Mouse (Mus musculus) spleen, adult 2 months (tissue): ENCODE measurements around the gene Babam1. TPM values are rescaled to one million over a fixed set of nuclear protein-coding genes. Genes with fewer than 3 reads are reported as not detected.

Source experiments
- DNase-seq, 2 experiments: peaks; one replicate each; pipeline versions ENCODE4 v3.0.0 to v3.0.0-alpha.2; 2012 to 2021; ENCODE audit warnings: low spot score in 2 of 2, low read depth in 1 of 2
- H3K27ac ChIP-seq: fragments of 200-500 bp; 2 replicates; pipeline ENCODE4 v1.5.1; 2012; ENCODE audit warnings: low read length, inconsistent platforms; ENCODE audit not compliant: insufficient read depth
- H3K27me3 ChIP-seq: fragments of 200-500 bp; 2 replicates; pipeline ENCODE4 v1.6.1; 2012; ENCODE audit warnings: mild to moderate bottlenecking, moderate library complexity, low read length, inconsistent platforms; ENCODE audit not compliant: control insufficient read depth, insufficient read depth
- H3K36me3 ChIP-seq: fragments of 200-500 bp; 2 replicates; pipeline ENCODE4 v1.6.1; 2012; ENCODE audit warnings: mild to moderate bottlenecking, low read length, inconsistent platforms; ENCODE audit not compliant: control insufficient read depth, insufficient read depth
- H3K4me1 ChIP-seq: fragments of 200-500 bp; 2 replicates; pipeline ENCODE4 v1.6.1; 2011; ENCODE audit warnings: inconsistent platforms; ENCODE audit not compliant: control insufficient read depth, insufficient read depth, insufficient read length
- H3K4me3 ChIP-seq: fragments of 200-500 bp; 2 replicates; pipeline ENCODE4 v1.5.1; 2011; ENCODE audit warnings: mild to moderate bottlenecking, inconsistent platforms; ENCODE audit not compliant: insufficient read depth, insufficient read length; ENCODE audit errors: extremely low read depth
- CTCF ChIP-seq: fragments of 200-500 bp; IDR thresholded peaks from 2 replicates; pipeline ENCODE4 v1.5.1; 2011; ENCODE audit warnings: mild to moderate bottlenecking, inconsistent platforms; ENCODE audit not compliant: insufficient read depth, insufficient read length, insufficient replicate concordance; ENCODE audit errors: extremely low read depth
- POLR2A ChIP-seq: fragments of 200-500 bp; IDR thresholded peaks from 2 replicates; pipeline ENCODE4 v1.6.1; 2011; ENCODE audit warnings: low read depth, low read length, inconsistent platforms
- WGBS: fragments of 180-500 bp; shearing (Covaris S2); methylation state at CpG from one replicate; pipeline ENCODE4 v1.1.7; 2018; 5-methylcytosine and 5-hydroxymethylcytosine counted together
- polyA plus RNA-seq: library from polyadenylated mRNA; depleted of rRNA; stranded (reverse); fragments of >200 nt; gene quantifications from 2 replicates; pipeline ENCODE4 v1.2.3, GENCODE M21; 2012

The Babam1 gene
- polyA plus RNA-seq, 1 experiment, result 104 TPM

DNA sequence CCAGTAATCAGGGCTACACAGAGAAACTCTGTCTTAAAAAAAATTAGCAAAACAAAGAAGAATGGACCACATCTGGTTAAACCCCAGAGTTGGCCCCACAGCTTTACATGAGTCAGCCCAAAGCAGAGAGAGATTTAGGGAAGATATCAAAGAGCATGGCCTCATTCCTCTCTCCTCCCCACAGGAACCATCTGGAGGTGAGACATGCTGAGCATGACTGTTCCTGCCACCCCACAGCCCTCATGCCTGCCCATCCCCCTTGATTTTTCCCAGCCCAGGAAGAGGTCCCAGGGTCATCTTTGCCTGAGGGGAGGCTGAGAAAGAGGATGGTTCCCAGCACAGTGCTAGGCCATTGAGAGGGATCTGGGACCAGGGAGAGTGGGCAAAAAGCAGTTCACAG is 28.3 kb upstream of the Babam1 start:
- H3K4me1 ChIP-seq, result no peaks in the 10 kb centered on the region
- H3K36me3 ChIP-seq, result no peaks in the 10 kb centered on the region
- no peak for DNase-seq
- no peaks in the 10 kb centered on the region for H3K27me3 ChIP-seq
- H3K4me3 ChIP-seq, result no peak overlapping the region
- TF ChIP-seq POLR2A (no peak), CTCF (no peak)
- no peak overlapping the region for H3K27ac ChIP-seq

DNA sequence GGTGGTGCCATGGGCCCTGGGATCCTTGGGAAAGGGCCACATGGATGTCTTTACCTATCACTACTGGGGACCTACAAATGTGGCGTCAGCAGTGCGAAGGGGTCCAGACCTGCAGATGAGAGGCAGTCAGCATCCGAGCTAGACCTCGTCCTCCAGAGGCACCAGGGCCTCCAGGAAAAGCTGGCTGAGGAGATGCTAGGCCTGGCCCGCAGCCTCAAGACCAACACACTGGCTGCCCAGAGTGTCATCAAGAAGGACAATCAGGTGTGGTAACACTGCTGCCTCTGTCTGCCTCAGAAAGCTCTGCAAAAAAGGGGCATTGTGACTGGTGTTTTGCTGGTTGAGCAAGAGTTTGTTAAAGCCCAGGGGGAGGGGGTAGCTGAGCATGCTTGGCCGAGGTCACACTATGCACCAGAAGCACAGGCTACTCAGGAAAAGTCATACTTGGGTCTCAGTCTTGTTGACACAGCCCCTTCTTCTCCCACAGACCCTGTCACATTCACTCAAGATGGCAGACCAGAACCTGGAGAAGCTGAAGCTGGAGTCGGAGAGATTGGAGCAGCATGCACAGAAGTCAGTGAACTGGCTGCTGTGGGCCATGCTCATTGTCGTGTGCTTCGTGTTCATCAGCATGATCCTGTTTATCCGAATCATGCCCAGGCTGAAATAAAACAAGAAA is 27.5 kb upstream of the Babam1 start:
- no peak for DNase-seq
- peaks cover 5% of the 10 kb centered on the region for H3K36me3 ChIP-seq
- 95% methylated on average over 10 of the region's 10 CpGs for WGBS
- H3K4me1 ChIP-seq, result no peaks in the 10 kb centered on the region
- H3K27me3 ChIP-seq, result no peaks in the 10 kb centered on the region
- H3K4me3 ChIP-seq, result no peak overlapping the region
- H3K27ac ChIP-seq, result no peak overlapping the region
- TF ChIP-seq POLR2A, result no peak
- TF ChIP-seq CTCF, result no peak

DNA sequence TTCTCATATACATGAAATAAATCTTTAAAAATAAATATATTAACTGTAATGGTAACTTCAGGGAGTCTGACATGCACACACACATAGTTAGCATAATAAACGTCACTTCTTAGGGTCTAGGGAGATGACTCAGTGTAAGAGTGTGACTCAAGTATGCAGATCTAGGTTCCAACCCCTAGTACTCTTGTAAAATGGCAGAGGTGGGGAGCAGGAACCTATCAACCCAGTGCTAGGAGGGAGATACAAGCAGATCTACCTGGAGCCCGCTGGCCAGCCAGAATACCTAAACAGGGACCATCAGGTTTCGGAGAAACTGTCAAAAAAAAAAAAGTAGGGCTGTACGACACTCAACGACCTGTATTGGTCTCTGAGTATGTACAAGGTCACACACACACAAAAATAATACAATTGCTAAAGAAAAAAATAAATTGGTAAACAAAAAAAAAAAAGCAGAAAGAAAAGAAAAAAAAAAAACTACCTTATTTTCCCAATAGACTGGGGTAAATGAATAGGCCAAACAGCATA is 25.9 kb upstream of the Babam1 start:
- no peak for TF ChIP-seq POLR2A
- TF ChIP-seq CTCF, result no peak
- peak overlapping the region; percentile 98; the same call in 1 of the 2 replicates for H3K4me3 ChIP-seq
- H3K36me3 ChIP-seq, result peaks cover 7% of the 10 kb centered on the region
- DNase-seq, result no peak
- H3K4me1 ChIP-seq, result peaks cover 2% of the 10 kb centered on the region; the same call in 1 of the 2 replicates
- H3K27me3 ChIP-seq, result no peaks in the 10 kb centered on the region
- WGBS, result 20% methylated on average over 5 of the region's 5 CpGs
- H3K27ac ChIP-seq, result no peak overlapping the region

- WGBS, result under 1% methylated on average over 68 of the region's 68 CpGs
- Histone ChIP-seq H3K4me3 (peak within 1 kb of the TSS; percentile 98), H3K36me3 (peaks cover 7% of the 10 kb centered on the region), H3K4me1 (peaks cover 8% of the 10 kb centered on the region), H3K27ac (peak within 1 kb of the TSS; percentile 98), H3K27me3 (no peaks in the 10 kb centered on the region)
- peak; percentile 97 for DNase-seq
- TF ChIP-seq CTCF (peak; percentile 97), POLR2A (peak; percentile 76)
These were observed 25.3 kb upstream of the Babam1 start, which contains the start of gene Ocel1 for GRCm38 (mm10) chr8:71371236-71371848. Gene Ocel1 (plus strand): TSS chr8:71371298.

DNA sequence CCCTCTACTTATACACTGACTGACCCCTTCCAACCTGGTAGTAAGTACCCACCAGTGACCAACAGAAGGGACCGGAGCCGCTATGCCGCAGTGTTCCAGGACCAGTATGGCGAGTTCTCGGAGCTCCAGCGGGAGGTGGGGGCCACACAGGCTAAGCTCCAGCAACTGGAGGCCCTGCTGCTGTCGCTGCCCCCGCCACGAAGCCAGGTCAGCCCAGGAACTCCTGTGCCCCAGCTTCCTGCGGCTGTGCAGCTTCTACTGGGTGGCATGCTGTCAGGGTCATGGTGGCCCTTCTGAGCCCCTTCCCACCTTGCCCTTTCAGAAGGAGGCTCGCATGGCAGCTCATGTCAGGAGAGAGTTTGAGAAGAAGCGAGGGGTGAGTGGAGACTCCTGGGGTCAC is 24.2 kb upstream of the Babam1 start:
- Histone ChIP-seq H3K4me3 (no peak overlapping the region), H3K4me1 (peaks cover 12% of the 10 kb centered on the region), H3K27me3 (no peaks in the 10 kb centered on the region), H3K36me3 (peaks cover 7% of the 10 kb centered on the region), H3K27ac (no peak overlapping the region)
- TF ChIP-seq CTCF (no peak), POLR2A (no peak)
- no peak for DNase-seq
- 92% methylated on average over 12 of the region's 12 CpGs for WGBS

- peaks cover 7% of the 10 kb centered on the region for H3K36me3 ChIP-seq
- no peak for TF ChIP-seq CTCF
- TF ChIP-seq POLR2A, result no peak
- no peak for DNase-seq
- 96% methylated on average over 3 of the region's 3 CpGs for WGBS
- peaks cover 12% of the 10 kb centered on the region for H3K4me1 ChIP-seq
- no peaks in the 10 kb centered on the region for H3K27me3 ChIP-seq
- no peak overlapping the region for H3K4me3 ChIP-seq
- no peak overlapping the region for H3K27ac ChIP-seq
These were observed 23.7 kb upstream of the Babam1 start for GRCm38 (mm10) chr8:71373000-71373399.
